Mouse (Mus musculus) midbrain, embryonic 13.5 days (tissue): Measurements from ENCODE around the gene Cdon. TPM values are rescaled to one million over a fixed set of nuclear protein-coding genes. Genes with fewer than 3 reads are reported as not detected.

ENCODE experiments used
- ATAC-seq: fragments of 200-750 bp; cut with Nextera tagmentation; 2 replicates; pipeline ENCODE4 v1.8.0; 2017; ENCODE audit warnings: mild to moderate bottlenecking, moderate TSS enrichment, moderate library complexity
- H3K27ac ChIP-seq: fragments of 300-500 bp; sonication (generic); 2 replicates; pipeline ENCODE4 v1.5.1; 2015; ENCODE audit warnings: inconsistent platforms, mild to moderate bottlenecking, moderate library complexity
- H3K27me3 ChIP-seq: fragments of 300-500 bp; sonication (generic); 2 replicates; pipeline ENCODE4 v1.6.1; 2015; ENCODE audit warnings: mild to moderate bottlenecking, inconsistent platforms
- H3K36me3 ChIP-seq: fragments of 300-500 bp; sonication (generic); 2 replicates; pipeline ENCODE4 v1.6.1; 2015; ENCODE audit warnings: mild to moderate bottlenecking, inconsistent platforms
- H3K4me1 ChIP-seq: fragments of 300-500 bp; sonication (generic); replicated peaks from 2 replicates; pipeline ENCODE4 v1.6.1; 2015; ENCODE audit warnings: inconsistent platforms
- H3K4me2 ChIP-seq: fragments of 300-500 bp; sonication (generic); replicated peaks from 2 replicates; pipeline ENCODE4 v1.6.1; 2015; ENCODE audit warnings: moderate library complexity, mild to moderate bottlenecking, inconsistent platforms
- H3K4me3 ChIP-seq: fragments of 300-500 bp; sonication (generic); replicated peaks from 2 replicates; pipeline ENCODE4 v1.5.1; 2015; ENCODE audit warnings: mild to moderate bottlenecking, inconsistent platforms
- H3K9ac ChIP-seq: fragments of 300-500 bp; sonication (generic); replicated peaks from 2 replicates; pipeline ENCODE4 v1.6.1; 2015; ENCODE audit warnings: mild to moderate bottlenecking, inconsistent platforms
- H3K9me3 ChIP-seq: fragments of 300-500 bp; sonication (generic); 2 replicates; pipeline ENCODE4 v1.6.1; 2016; ENCODE audit warnings: mild to moderate bottlenecking, inconsistent platforms
- WGBS: fragments of 180-500 bp; shearing (Covaris S2); methylation state at CpG from one replicate; pipeline ENCODE4 v1.1.7; 2015; 5-methylcytosine and 5-hydroxymethylcytosine counted together
- polyA plus RNA-seq: library from polyadenylated mRNA; unstranded; fragments of >200 nt; fragmentation: Nextera tagmentation; extraction: Ambion mirVana; gene quantifications from 2 replicates; pipeline ENCODE4 v1.2.1, GENCODE M21; 2015

The Cdon gene
- polyA plus RNA-seq, 1 experiment from 2014 or later, result 10.7 TPM

GRCm38 (mm10) chr9:35523941-35524411 lies 103.0 kb downstream of the Cdon start:
- H3K9ac ChIP-seq, result no peak overlapping the region
- no peaks in the 10 kb centered on the region for H3K9me3 ChIP-seq
- peaks cover 14% of the 10 kb centered on the region for H3K4me1 ChIP-seq
- H3K27me3 ChIP-seq, result 0 out of 2 replicates have a peak, but pooled peaks cover 4% of the 10 kb centered on the region
- H3K4me3 ChIP-seq, result no peak overlapping the region
- H3K4me2 ChIP-seq, result no peak overlapping the region; the same call in 1 of the 2 replicates
- peak; percentile 85 for ATAC-seq
- no peaks in the 10 kb centered on the region for H3K36me3 ChIP-seq
- 0 out of 2 replicates have a peak overlapping the region, but pooled peaks have one; percentile 40 for H3K27ac ChIP-seq
- 18% methylated on average over 7 of the region's 7 CpGs for WGBS

- Histone ChIP-seq H3K4me2 (no peak overlapping the region), H3K27me3 (no peaks in the 10 kb centered on the region), H3K4me1 (peaks cover 3% of the 10 kb centered on the region), H3K9ac (no peak overlapping the region), H3K36me3 (no peaks in the 10 kb centered on the region), H3K4me3 (no peak overlapping the region), H3K27ac (no peak overlapping the region), H3K9me3 (no peaks in the 10 kb centered on the region)
- ATAC-seq, result no peak
- 81% methylated on average over 3 of the region's 3 CpGs for WGBS
These were observed 108.2 kb downstream of the Cdon start for GRCm38 (mm10) chr9:35529141-35529540.

GRCm38 (mm10) chr9:35529796-35530195 lies 108.9 kb downstream of the Cdon start:
- no peak for ATAC-seq
- H3K4me2 ChIP-seq, result no peak overlapping the region

GRCm38 (mm10) chr9:35533266-35533665 lies 112.3 kb downstream of the Cdon start:
- Histone ChIP-seq H3K4me1 (no peaks in the 10 kb centered on the region), H3K4me2 (no peak overlapping the region), H3K9ac (no peak overlapping the region), H3K4me3 (no peak overlapping the region), H3K27me3 (no peaks in the 10 kb centered on the region), H3K27ac (no peak overlapping the region), H3K36me3 (no peaks in the 10 kb centered on the region), H3K9me3 (no peaks in the 10 kb centered on the region)
- ATAC-seq, result no peak
- WGBS, result 79% methylated on average over 9 of the region's 9 CpGs

More at GRCm38 (mm10) chr9:35529796-35530195, 108.9 kb downstream of the Cdon start:
- WGBS, result 40% methylated on average over 1 of the region's 1 CpGs
- H3K27me3 ChIP-seq, result no peaks in the 10 kb centered on the region
- no peak overlapping the region for H3K27ac ChIP-seq
- no peaks in the 10 kb centered on the region for H3K9me3 ChIP-seq
- no peak overlapping the region for H3K4me3 ChIP-seq
- H3K36me3 ChIP-seq, result no peaks in the 10 kb centered on the region
- no peaks in the 10 kb centered on the region for H3K4me1 ChIP-seq
- no peak overlapping the region for H3K9ac ChIP-seq

- Histone ChIP-seq H3K4me3 (no peak overlapping the region), H3K9me3 (no peaks in the 10 kb centered on the region), H3K27me3 (no peaks in the 10 kb centered on the region), H3K4me1 (no peaks in the 10 kb centered on the region), H3K36me3 (0 out of 2 replicates have a peak, but pooled peaks cover 3% of the 10 kb centered on the region), H3K9ac (no peak overlapping the region), H3K27ac (no peak overlapping the region), H3K4me2 (no peak overlapping the region)
- ATAC-seq, result peak; percentile 94
- WGBS, result 2% methylated on average over 2 of the region's 2 CpGs
These were observed 114.2 kb downstream of the Cdon start for GRCm38 (mm10) chr9:35535110-35535509.

- 78% methylated on average over 4 of the region's 4 CpGs for WGBS
These were observed 114.9 kb downstream of the Cdon start for GRCm38 (mm10) chr9:35535876-35536275.

GRCm38 (mm10) chr9:35539001-35539750 lies 118.2 kb downstream of the Cdon start:
- 77% methylated on average over 13 of the region's 13 CpGs for WGBS
- H3K27ac ChIP-seq, result no peak overlapping the region
- no peak overlapping the region for H3K4me3 ChIP-seq
- H3K4me1 ChIP-seq, result no peaks in the 10 kb centered on the region
- H3K9ac ChIP-seq, result 0 out of 2 replicates have a peak overlapping the region, but pooled peaks have one; percentile 25
- peaks cover 19% of the 10 kb centered on the region; the same call in 1 of the 2 replicates for H3K36me3 ChIP-seq
- H3K4me2 ChIP-seq, result no peak overlapping the region
- H3K27me3 ChIP-seq, result no peaks in the 10 kb centered on the region
- H3K9me3 ChIP-seq, result no peaks in the 10 kb centered on the region
- ATAC-seq, result no peak

More at GRCm38 (mm10) chr9:35535876-35536275, 114.9 kb downstream of the Cdon start:
- H3K4me2 ChIP-seq, result no peak overlapping the region
- ATAC-seq, result no peak
- 0 out of 2 replicates have a peak, but pooled peaks cover 3% of the 10 kb centered on the region for H3K36me3 ChIP-seq
- H3K4me1 ChIP-seq, result no peaks in the 10 kb centered on the region
- H3K27me3 ChIP-seq, result no peaks in the 10 kb centered on the region
- H3K4me3 ChIP-seq, result no peak overlapping the region
- no peak overlapping the region for H3K9ac ChIP-seq
- H3K9me3 ChIP-seq, result no peaks in the 10 kb centered on the region
- no peak overlapping the region for H3K27ac ChIP-seq

- Histone ChIP-seq H3K4me1 (no peaks in the 10 kb centered on the region), H3K9me3 (no peaks in the 10 kb centered on the region), H3K9ac (no peak overlapping the region), H3K36me3 (peaks cover 37% of the 10 kb centered on the region), H3K27ac (no peak overlapping the region), H3K4me3 (no peak overlapping the region), H3K4me2 (no peak overlapping the region), H3K27me3 (0 out of 2 replicates have a peak, but pooled peaks cover 2% of the 10 kb centered on the region)
- ATAC-seq, result no peak
- 87% methylated on average over 5 of the region's 5 CpGs for WGBS
These were observed 120.1 kb downstream of the Cdon start for GRCm38 (mm10) chr9:35541024-35541423.

GRCm38 (mm10) chr9:35541488-35541887 lies 120.6 kb downstream of the Cdon start:
- Histone ChIP-seq H3K27me3 (0 out of 2 replicates have a peak, but pooled peaks cover 2% of the 10 kb centered on the region), H3K4me3 (no peak overlapping the region), H3K27ac (no peak overlapping the region), H3K36me3 (peaks cover 40% of the 10 kb centered on the region), H3K4me2 (no peak overlapping the region), H3K4me1 (no peaks in the 10 kb centered on the region), H3K9me3 (no peaks in the 10 kb centered on the region), H3K9ac (no peak overlapping the region)
- ATAC-seq, result peak; percentile 85
- WGBS, result 7% methylated on average over 6 of the region's 6 CpGs

- no peak overlapping the region for H3K4me2 ChIP-seq
- H3K4me1 ChIP-seq, result no peaks in the 10 kb centered on the region
- no peaks in the 10 kb centered on the region for H3K9me3 ChIP-seq
- no peak for ATAC-seq
- WGBS, result 77% methylated on average over 6 of the region's 6 CpGs
- H3K36me3 ChIP-seq, result peaks cover 44% of the 10 kb centered on the region
- 0 out of 2 replicates have a peak, but pooled peaks cover 2% of the 10 kb centered on the region for H3K27me3 ChIP-seq
- H3K27ac ChIP-seq, result no peak overlapping the region
- H3K9ac ChIP-seq, result no peak overlapping the region
- no peak overlapping the region for H3K4me3 ChIP-seq
These were observed 121.0 kb downstream of the Cdon start for GRCm38 (mm10) chr9:35541941-35542340.

- H3K27me3 ChIP-seq, result 0 out of 2 replicates have a peak, but pooled peaks cover 2% of the 10 kb centered on the region
- H3K4me1 ChIP-seq, result no peaks in the 10 kb centered on the region
- H3K27ac ChIP-seq, result no peak overlapping the region
- H3K9ac ChIP-seq, result no peak overlapping the region
- H3K4me3 ChIP-seq, result no peak overlapping the region
- H3K36me3 ChIP-seq, result peaks cover 49% of the 10 kb centered on the region
- H3K4me2 ChIP-seq, result no peak overlapping the region
- no peaks in the 10 kb centered on the region for H3K9me3 ChIP-seq
- no peak for ATAC-seq
- 73% methylated on average over 14 of the region's 14 CpGs for WGBS
These were observed 122.4 kb downstream of the Cdon start for GRCm38 (mm10) chr9:35543099-35543860.

- WGBS, result 82% methylated on average over 2 of the region's 2 CpGs
These were observed 123.7 kb downstream of the Cdon start for GRCm38 (mm10) chr9:35544666-35545065.

More at GRCm38 (mm10) chr9:35544666-35545065, 123.7 kb downstream of the Cdon start:
- H3K27ac ChIP-seq, result no peak overlapping the region
- H3K9me3 ChIP-seq, result no peaks in the 10 kb centered on the region
- no peaks in the 10 kb centered on the region for H3K4me1 ChIP-seq
- ATAC-seq, result no peak
- no peak overlapping the region for H3K9ac ChIP-seq
- H3K4me2 ChIP-seq, result no peak overlapping the region
- H3K4me3 ChIP-seq, result no peak overlapping the region
- H3K27me3 ChIP-seq, result 0 out of 2 replicates have a peak, but pooled peaks cover 2% of the 10 kb centered on the region
- peaks cover 51% of the 10 kb centered on the region for H3K36me3 ChIP-seq
